Mouse (Mus musculus) liver, embryonic 14.5 days (tissue): ENCODE measurements at regions not wholly inside any gene's neighbourhood (a gene's known extent, or its start where the extent isn't known, plus 50 kb on each side); places are given as distances from the start of the nearest gene placed in this dataset.

Experiments used
- CTCF ChIP-seq: IDR thresholded peaks from 2 replicates; pipeline ENCODE4 v1.5.1; 2016; ENCODE audit warnings: antibody characterized with exemption, low read depth, control low read depth
- EP300 ChIP-seq: IDR thresholded peaks from 2 replicates; pipeline ENCODE4 v1.6.1; 2016; ENCODE audit warnings: antibody characterized with exemption, low read depth

- no peak for TF ChIP-seq CTCF
- TF ChIP-seq EP300 = no peak
Measured at GRCm38 (mm10) chr15:59913860-59914259, 102.6 kb downstream of the 4933412E24Rik start.
